Mouse (Mus musculus) ovary, adult 2 months (tissue): ENCODE data around the gene Acbd6. TPM values are rescaled to one million over a fixed set of nuclear protein-coding genes. Genes with fewer than 3 reads are reported as not detected.

Experiments used
- polyA plus RNA-seq: library from polyadenylated mRNA; depleted of rRNA; stranded (reverse); fragments of >200 nt; gene quantifications from 2 replicates; pipeline ENCODE4 v1.2.3, GENCODE M21; 2012; rRNA removed

Gene Acbd6
- 277 and 305 TPM in 2 replicates for polyA plus RNA-seq

GRCm38 (mm10) chr1:155558012-155558842, at the start of gene Acbd6:
TSS of gene Acbd6 (plus strand) at chr1:155558120.

Other genes starting within 250 kb of the Acbd6 start
- 8.0 and 9.0 TPM in 2 replicates for gene Xpr1, start 140.7 kb upstream of the Acbd6 start, polyA plus RNA-seq
- gene Lhx4, start 193.6 kb downstream of the Acbd6 start, polyA plus RNA-seq: 0.02 TPM in 1 of 2 replicates, not detected in the other